Mouse (Mus musculus) stomach, embryonic 15.5 days (tissue): ENCODE results near the gene Tssk6. TPM values are rescaled to one million over a fixed set of nuclear protein-coding genes. Genes with fewer than 3 reads are reported as not detected.
A peak's percentile ranks its signal among the peaks of the same experiment; 100 is the strongest.

Source experiments
- ATAC-seq: fragments of 200-750 bp; cut with Nextera tagmentation; 2 replicates; pipeline ENCODE4 v1.8.0; 2017; ENCODE audit warnings: low read depth, moderate number of reproducible peaks, moderate TSS enrichment; ENCODE audit not compliant: insufficient read depth, low FRiP score
- H3K27ac ChIP-seq: fragments of 300-500 bp; sonication (generic); 2 replicates; pipeline ENCODE4 v1.5.1; 2015; ENCODE audit warnings: mild to moderate bottlenecking, inconsistent platforms
- H3K27me3 ChIP-seq: fragments of 300-500 bp; sonication (generic); replicated peaks from 2 replicates; pipeline ENCODE4 v1.6.1; 2015; ENCODE audit warnings: inconsistent platforms
- H3K36me3 ChIP-seq: fragments of 300-500 bp; sonication (generic); 2 replicates; pipeline ENCODE4 v1.6.1; 2015; ENCODE audit warnings: inconsistent platforms
- H3K4me1 ChIP-seq: fragments of 300-500 bp; sonication (generic); 2 replicates; pipeline ENCODE4 v1.6.1; 2015; ENCODE audit warnings: inconsistent platforms
- H3K4me2 ChIP-seq: fragments of 300-500 bp; sonication (generic); 2 replicates; pipeline ENCODE4 v1.6.1; 2015; ENCODE audit warnings: mild to moderate bottlenecking, inconsistent platforms
- H3K4me3 ChIP-seq: fragments of 300-500 bp; sonication (generic); replicated peaks from 2 replicates; pipeline ENCODE4 v1.5.1; 2015; ENCODE audit warnings: inconsistent platforms
- H3K9ac ChIP-seq: fragments of 300-500 bp; sonication (generic); 2 replicates; pipeline ENCODE4 v1.6.1; 2015; ENCODE audit warnings: inconsistent platforms
- H3K9me3 ChIP-seq: fragments of 300-500 bp; sonication (generic); 2 replicates; pipeline ENCODE4 v1.6.1; 2016; ENCODE audit warnings: inconsistent platforms
- WGBS: fragments of 180-500 bp; shearing (Covaris S2); methylation state at CpG from one replicate; pipeline ENCODE4 v1.1.7; 2015; 5-methylcytosine and 5-hydroxymethylcytosine counted together
- polyA plus RNA-seq: library from polyadenylated mRNA; unstranded; fragments of >200 nt; fragmentation: Nextera tagmentation; extraction: Ambion mirVana; gene quantifications from 2 replicates; pipeline ENCODE4 v1.2.1, GENCODE M21; 2015

Tssk6 gene
- polyA plus RNA-seq, 1 experiment from 2014 or later: 3.9 TPM

DNA sequence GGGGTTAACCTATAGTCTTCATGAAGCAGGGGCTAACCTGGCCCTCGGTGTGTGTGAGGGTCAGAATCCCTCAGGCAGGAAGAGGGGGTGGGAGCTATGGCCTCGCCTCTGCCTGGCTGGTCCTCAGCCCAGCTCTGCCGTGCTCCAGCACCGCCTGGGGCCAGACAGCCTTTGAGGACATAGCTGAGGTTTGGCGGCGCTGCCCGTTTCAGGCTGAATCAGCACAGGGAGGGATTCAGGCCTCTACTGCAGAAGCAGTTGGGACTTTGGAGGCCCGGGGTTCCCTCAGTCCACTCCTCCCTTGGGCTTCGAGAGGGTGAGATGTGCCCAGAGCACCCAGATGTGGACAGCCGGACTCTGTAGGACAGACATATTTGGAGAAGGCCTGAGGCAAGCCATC is 25.9 kb upstream of the Tssk6 start:
- Histone ChIP-seq H3K9me3 (no peaks in the 10 kb centered on the region), H3K4me3 (no peak overlapping the region), H3K27me3 (peaks cover 28% of the 10 kb centered on the region), H3K27ac (no peak overlapping the region), H3K9ac (no peak overlapping the region), H3K36me3 (no peaks in the 10 kb centered on the region), H3K4me2 (no peak overlapping the region), H3K4me1 (peaks cover 4% of the 10 kb centered on the region; the same call in 1 of the 2 replicates)
- 41% methylated on average over 10 of the region's 10 CpGs for WGBS
- no peak for ATAC-seq

DNA sequence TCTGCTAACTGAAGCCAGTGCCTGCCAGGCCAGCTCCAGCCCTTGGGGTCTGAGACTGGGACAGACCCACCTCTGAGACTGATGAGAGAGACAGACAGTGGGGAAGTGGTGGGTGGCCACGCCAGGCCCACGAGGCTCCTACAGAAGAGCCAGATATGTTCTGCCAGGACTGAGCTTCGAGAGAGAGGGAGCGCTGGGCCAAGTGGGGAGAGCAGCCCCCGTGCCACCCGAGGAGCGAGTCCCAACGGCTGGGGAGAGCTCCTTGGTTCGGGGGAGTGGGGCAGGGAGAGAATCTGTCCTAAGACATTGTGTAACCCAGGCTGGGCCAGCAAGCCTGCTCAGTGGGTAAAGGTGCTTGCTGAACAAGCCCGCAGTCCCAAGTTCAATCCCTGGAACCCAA is 25.0 kb upstream of the Tssk6 start:
- ATAC-seq: no peak
- H3K4me1 ChIP-seq: peaks cover 12% of the 10 kb centered on the region
- no peak overlapping the region for H3K9ac ChIP-seq
- no peaks in the 10 kb centered on the region for H3K9me3 ChIP-seq
- no peaks in the 10 kb centered on the region for H3K36me3 ChIP-seq
- peaks cover 37% of the 10 kb centered on the region for H3K27me3 ChIP-seq
- no peak overlapping the region for H3K27ac ChIP-seq
- no peak overlapping the region for H3K4me3 ChIP-seq
- WGBS: 72% methylated on average over 10 of the region's 10 CpGs
- no peak overlapping the region for H3K4me2 ChIP-seq

DNA sequence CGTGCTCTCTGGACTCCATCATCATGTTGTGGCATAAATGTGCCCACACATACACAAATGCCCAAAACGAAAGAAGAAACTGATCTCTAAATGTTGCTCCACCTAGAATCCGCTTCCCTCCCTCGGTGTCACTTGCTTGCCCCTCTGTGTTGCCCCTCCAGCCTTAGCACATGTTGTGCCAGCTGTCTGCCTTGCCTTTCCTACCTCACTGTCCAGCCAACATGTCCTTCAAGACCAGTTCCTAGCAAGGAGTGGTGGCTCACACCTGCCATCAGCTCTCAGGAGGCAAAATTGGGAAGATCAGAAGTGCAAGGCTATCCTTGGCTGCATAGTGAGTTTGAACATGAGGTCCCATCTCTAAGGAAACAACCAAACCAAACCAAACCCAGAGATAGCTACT is 24.6 kb upstream of the Tssk6 start:
- Histone ChIP-seq H3K27ac (no peak overlapping the region), H3K4me3 (no peak overlapping the region), H3K4me2 (no peak overlapping the region), H3K27me3 (peaks cover 41% of the 10 kb centered on the region), H3K4me1 (peaks cover 15% of the 10 kb centered on the region), H3K9me3 (no peaks in the 10 kb centered on the region), H3K36me3 (no peaks in the 10 kb centered on the region), H3K9ac (no peak overlapping the region)
- 88% methylated on average over 4 of the region's 4 CpGs for WGBS
- no peak for ATAC-seq

DNA sequence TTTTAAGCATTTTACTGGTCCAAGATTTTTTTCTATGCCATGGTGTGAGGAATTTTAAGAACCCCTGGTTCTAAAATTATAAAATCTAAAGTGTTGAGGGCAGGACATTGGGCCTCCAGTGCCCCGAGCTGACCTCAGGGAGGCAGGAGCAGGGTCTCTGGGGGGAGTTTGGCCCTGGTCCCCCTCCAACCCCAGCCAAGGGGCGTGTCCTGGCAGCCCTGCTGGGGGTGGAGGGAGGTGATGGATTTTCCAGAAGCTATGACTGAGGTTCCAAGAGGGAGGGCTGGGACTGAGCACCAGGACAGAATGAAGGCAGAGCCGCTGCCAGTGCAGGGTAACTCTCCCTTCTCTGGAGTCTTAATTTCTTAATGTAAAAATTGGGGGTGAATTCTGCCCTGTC is 24.0 kb upstream of the Tssk6 start:
- ATAC-seq: no peak
- Histone ChIP-seq H3K4me3 (no peak overlapping the region), H3K4me1 (peaks cover 20% of the 10 kb centered on the region), H3K27me3 (peaks cover 47% of the 10 kb centered on the region), H3K4me2 (no peak overlapping the region), H3K9ac (no peak overlapping the region), H3K36me3 (no peaks in the 10 kb centered on the region), H3K27ac (no peak overlapping the region), H3K9me3 (no peaks in the 10 kb centered on the region)
- 48% methylated on average over 3 of the region's 3 CpGs for WGBS

DNA sequence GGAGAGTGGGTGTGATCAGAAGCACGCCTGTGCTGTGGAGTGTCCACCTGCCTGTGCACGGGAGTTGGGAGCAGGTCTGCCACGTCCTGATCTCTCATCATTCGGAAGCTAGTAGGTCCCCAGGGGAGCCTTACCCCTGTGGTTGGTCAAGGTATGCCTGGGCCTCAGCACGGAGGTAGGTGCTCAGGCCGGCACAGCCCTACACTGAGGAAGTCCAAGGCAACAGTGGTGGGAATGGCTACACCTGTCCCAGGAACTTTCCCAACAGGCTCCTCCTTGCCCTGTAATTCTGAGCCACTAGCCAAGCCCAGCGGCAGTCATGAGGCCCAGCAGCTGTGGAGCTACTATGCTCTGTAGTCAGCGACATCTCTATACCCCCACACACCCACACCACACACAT is 22.3 kb upstream of the Tssk6 start:
- peak; percentile 60; the same call in 1 of the 2 replicates for ATAC-seq
- no peak overlapping the region for H3K9ac ChIP-seq
- no peaks in the 10 kb centered on the region for H3K36me3 ChIP-seq
- H3K4me1 ChIP-seq: peaks cover 20% of the 10 kb centered on the region
- no peak overlapping the region for H3K27ac ChIP-seq
- H3K27me3 ChIP-seq: peaks cover 64% of the 10 kb centered on the region
- H3K4me2 ChIP-seq: no peak overlapping the region
- no peaks in the 10 kb centered on the region for H3K9me3 ChIP-seq
- WGBS: 51% methylated on average over 8 of the region's 8 CpGs
- no peak overlapping the region for H3K4me3 ChIP-seq

DNA sequence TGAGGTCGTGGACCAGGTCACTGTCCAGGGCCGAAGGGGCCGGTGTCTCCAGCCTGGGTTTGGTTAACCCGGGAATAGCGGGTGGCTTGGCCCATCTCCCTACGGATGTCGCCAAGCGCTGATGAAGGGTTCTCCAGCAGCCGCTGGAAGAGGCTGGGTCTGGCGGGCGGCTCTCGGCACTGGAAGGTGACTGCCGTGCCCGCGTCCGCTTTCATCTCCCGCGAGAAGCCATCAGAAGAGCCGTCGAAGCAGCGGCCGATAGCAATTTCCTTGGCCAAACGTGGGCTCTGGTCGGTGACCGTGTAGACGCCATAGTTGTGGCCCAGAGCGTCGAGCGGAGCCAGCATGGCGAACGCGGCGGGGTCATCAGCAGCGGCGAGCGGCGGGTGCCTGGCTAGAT is 21.1 kb upstream of the Tssk6 start:
- Histone ChIP-seq H3K9ac (no peak overlapping the region), H3K27me3 (peaks cover 76% of the 10 kb centered on the region), H3K4me2 (peak overlapping the region; percentile 75), H3K4me1 (peaks cover 20% of the 10 kb centered on the region), H3K9me3 (no peaks in the 10 kb centered on the region), H3K27ac (no peak overlapping the region), H3K4me3 (peak overlapping the region; percentile 35), H3K36me3 (no peaks in the 10 kb centered on the region)
- ATAC-seq: no peak
- 11% methylated on average over 37 of the region's 37 CpGs for WGBS

DNA sequence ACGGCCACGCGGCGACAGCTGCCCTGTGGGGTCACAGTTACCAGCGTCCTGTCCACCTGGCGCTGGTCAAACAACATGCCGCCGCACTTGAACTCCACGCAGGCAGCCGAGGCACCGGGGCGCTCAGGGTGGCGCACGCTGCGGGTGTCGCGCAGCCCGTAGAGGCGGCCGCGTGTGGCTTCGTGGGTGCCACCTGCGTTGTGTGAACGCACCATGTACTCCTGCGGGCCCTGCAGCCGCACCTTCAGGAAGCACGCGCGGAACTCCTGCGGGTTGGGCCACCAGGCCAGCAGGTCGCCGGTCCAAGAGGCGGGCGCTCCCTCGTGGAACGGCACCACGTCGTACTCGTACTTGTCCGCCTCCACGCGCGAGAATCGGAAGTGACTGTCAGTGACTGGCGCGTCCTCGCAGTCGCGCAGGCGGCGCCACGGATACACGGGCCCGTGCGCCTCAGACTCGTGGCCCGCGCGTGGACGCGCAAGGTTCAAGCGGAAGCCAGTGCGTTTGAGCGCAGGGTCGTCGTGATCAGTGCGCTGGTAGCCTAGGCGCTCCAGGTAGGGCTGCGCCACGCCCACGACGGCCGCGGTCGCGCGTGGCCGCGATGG is 20.6 kb upstream of the Tssk6 start:
- WGBS: 20% methylated on average over 79 of the region's 79 CpGs
- Histone ChIP-seq H3K27me3 (peaks cover 81% of the 10 kb centered on the region), H3K9ac (no peak overlapping the region), H3K27ac (no peak overlapping the region), H3K36me3 (no peaks in the 10 kb centered on the region), H3K4me3 (peak overlapping the region; percentile 35), H3K4me2 (peak overlapping the region; percentile 75), H3K9me3 (no peaks in the 10 kb centered on the region), H3K4me1 (peaks cover 20% of the 10 kb centered on the region)
- ATAC-seq: no peak

DNA sequence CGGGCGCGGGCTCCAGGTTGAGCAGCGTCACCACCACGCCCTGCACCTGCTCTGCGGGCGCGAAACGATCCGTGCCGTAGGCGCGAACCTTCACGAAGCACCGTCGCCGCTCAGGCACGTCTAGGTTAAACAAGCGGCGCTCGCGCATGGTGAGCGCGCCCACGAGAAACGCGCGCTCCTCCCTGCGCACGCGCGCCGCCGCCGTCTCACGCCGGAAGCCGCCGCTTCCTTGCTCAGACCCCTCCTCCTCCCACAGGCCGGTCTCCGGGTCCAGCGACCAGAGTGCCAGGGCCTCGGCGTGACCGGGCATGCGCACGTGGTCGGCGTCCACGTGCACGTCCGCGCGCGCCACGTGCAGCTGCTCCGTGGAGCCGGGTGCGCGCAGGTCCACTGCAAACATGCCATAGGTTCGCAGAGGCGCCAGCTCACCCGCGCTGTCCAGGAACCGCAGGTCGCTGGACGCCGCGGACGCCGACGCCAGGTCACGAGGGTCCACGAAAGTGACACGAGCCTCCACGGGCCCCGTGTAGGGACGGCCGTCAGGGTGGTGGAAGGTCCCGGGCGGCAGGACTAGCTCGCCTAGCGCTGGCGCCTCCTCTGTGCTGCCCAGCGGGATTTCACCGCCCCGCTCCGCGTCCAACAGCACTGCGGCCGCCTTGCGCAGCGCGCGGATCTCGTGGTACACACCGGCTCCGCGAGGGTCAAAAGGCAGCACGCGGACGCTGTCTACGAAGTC is 19.8 kb upstream of the Tssk6 start:
- no peak overlapping the region for H3K27ac ChIP-seq
- H3K4me1 ChIP-seq: peaks cover 25% of the 10 kb centered on the region
- 5% methylated on average over 98 of the region's 103 CpGs for WGBS
- H3K9ac ChIP-seq: no peak overlapping the region
- H3K4me2 ChIP-seq: peak overlapping the region; percentile 75
- no peaks in the 10 kb centered on the region for H3K9me3 ChIP-seq
- H3K27me3 ChIP-seq: peaks cover 84% of the 10 kb centered on the region
- 0 out of 2 replicates have a peak, but pooled peaks have one; percentile 36 for ATAC-seq
- H3K36me3 ChIP-seq: no peaks in the 10 kb centered on the region
- H3K4me3 ChIP-seq: peak overlapping the region; percentile 35

DNA sequence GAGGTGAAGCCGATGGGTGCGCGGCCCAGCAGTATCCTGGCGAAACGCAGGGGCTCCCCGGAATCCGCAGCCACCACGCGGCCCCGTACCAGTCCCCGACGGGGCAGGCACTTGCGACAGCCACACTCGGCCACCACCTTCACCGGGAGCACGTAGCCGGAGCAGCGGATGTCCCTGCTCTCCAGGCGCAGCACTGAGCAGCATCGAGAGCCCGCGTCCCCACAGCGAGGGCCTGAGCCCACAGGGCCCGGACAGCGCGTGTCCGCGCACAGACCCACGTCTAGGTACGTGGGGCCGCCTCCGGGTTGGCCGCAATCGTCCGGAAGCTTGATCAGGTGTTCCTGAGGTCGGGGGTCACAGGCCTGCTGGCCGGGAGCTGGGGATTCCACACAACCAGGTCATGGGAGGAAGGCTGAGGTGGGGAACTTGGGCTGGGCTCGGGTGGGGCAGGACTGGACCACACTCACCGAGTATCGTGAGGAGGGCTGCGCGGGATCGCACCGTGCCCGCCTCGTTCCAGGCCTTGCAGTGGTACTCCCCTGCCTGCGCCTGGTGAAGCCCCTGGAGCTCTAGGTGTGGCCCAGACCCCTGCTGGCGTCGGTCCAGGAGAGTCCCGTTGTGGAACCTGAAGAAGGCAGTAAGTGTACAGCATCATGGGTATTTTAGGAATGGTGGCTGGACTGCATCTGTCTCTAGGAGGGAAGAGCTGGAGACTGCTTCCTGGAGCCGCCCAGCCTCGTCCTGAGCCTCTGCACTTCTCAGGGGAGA is 19.0 kb upstream of the Tssk6 start:
- no peak overlapping the region for H3K9ac ChIP-seq
- WGBS: 13% methylated on average over 52 of the region's 52 CpGs
- ATAC-seq: no peak

DNA sequence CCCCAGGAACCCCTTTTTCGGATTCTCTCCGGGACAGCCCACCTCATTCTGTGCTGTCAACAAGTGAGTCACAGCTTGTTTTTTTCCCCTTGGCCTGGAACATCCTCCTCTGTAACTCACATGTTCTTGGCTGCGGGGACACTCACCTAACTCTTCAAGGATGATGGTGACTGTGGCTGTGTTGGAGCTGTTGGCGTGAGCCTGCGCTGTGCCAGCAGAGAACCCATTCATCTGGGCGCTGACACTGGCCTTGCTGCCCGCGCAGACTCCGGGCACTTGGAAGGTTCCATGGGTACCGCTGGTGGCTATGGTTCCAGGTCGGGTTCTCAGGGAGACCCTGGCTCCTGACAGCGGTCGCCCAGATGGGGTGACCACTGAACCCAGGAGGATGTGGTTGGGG is 17.8 kb upstream of the Tssk6 start:
- Histone ChIP-seq H3K27ac (no peak overlapping the region), H3K9me3 (no peaks in the 10 kb centered on the region), H3K4me3 (no peak overlapping the region), H3K9ac (no peak overlapping the region), H3K36me3 (no peaks in the 10 kb centered on the region), H3K4me2 (no peak overlapping the region), H3K27me3 (peaks cover 100% of the 10 kb centered on the region), H3K4me1 (peaks cover 45% of the 10 kb centered on the region)
- 57% methylated on average over 13 of the region's 13 CpGs for WGBS
- ATAC-seq: no peak

More for the DNA sequence above, 19.0 kb upstream of the Tssk6 start:
- peak overlapping the region; percentile 35 for H3K4me3 ChIP-seq
- H3K27ac ChIP-seq: no peak overlapping the region
- H3K36me3 ChIP-seq: no peaks in the 10 kb centered on the region
- H3K4me2 ChIP-seq: peak overlapping the region; percentile 75
- H3K27me3 ChIP-seq: peaks cover 91% of the 10 kb centered on the region
- H3K4me1 ChIP-seq: peaks cover 33% of the 10 kb centered on the region
- no peaks in the 10 kb centered on the region for H3K9me3 ChIP-seq

DNA sequence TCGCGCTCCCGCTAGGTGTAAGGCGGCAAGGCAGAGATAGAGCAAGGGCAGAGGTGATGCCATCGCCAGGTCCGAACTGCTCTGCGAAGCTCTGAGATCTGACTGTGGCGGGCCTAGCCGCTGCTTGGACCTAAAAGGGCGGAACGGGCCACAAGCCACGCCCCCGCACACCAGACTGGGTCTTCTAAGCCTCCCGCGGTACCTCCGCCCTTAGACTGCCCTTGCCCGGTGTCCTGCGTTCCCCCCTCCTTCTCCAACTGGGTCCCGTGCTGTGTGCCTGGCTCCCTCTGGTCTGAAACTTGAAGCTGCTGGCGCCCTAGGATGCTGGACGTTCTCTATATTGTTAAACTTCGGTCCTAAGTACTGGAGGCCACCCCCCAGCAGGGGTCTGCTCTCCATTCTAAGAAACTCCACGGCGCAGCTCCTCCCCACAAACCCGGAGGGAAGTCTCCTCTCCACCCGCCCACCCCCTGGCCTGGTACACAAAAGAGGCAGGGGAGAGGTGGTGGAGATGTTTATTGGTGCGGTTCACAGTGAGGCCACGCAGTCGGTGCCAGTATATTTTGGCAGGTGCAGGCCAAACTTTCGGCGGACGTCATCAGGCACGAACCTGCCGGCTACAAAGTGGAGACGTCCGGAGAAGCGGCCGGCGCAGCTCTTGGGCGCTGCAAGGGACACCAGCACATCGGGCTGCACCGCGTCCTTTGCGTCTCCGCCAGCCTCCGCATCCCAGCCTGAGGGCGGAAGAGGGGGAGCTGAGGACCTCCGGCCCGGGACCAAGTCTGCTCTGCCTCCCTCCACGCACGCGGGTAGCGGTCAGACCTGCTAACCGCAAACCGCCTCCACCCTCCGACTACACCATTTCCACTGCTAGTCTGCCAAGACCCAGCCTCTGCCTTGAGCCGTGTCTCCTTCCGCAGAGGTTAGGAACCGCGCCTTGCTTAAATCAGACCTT is 14.4 kb upstream of the Tssk6 start, which contains the start of gene Cilp2:
Cilp2 (minus strand) TSS at position 399 of the 955 bp plus-strand sequence.
- Histone ChIP-seq H3K4me2 (peak within 1 kb of the TSS; percentile 51), H3K36me3 (no peaks in the 10 kb centered on the region), H3K9ac (no peak within 1 kb of the TSS), H3K27ac (no peak within 1 kb of the TSS), H3K27me3 (peaks cover 83% of the 10 kb centered on the region), H3K4me3 (peak within 1 kb of the TSS; percentile 25), H3K9me3 (no peaks in the 10 kb centered on the region), H3K4me1 (peaks cover 31% of the 10 kb centered on the region)
- no peak for ATAC-seq
- 2% methylated on average over 54 of the region's 60 CpGs for WGBS
